Mouse (Mus musculus) limb, embryonic 14.5 days (tissue): ENCODE data around the gene Lin54. TPM values are rescaled to one million over a fixed set of nuclear protein-coding genes. Genes with fewer than 3 reads are reported as not detected.

ENCODE experiments used
- ATAC-seq: fragments of 200-750 bp; cut with Nextera tagmentation; 2 replicates; pipeline ENCODE4 v1.8.0; 2017; ENCODE audit warnings: low read depth, moderate number of reproducible peaks, moderate TSS enrichment; ENCODE audit not compliant: low FRiP score
- DNase-seq: peaks from one replicate; pipeline ENCODE4 v3.0.0-alpha.2; 2015; ENCODE audit warnings: low spot score
- H3K27ac ChIP-seq: fragments of 300-500 bp; sonication (generic); replicated peaks from 2 replicates; pipeline ENCODE4 v1.5.1; 2014; ENCODE audit warnings: low read depth, mild to moderate bottlenecking, low read length, moderate library complexity, mixed read lengths
- H3K27me3 ChIP-seq: fragments of 300-500 bp; sonication (generic); 2 replicates; pipeline ENCODE4 v1.6.1; 2014; ENCODE audit warnings: low read length, mixed read lengths; ENCODE audit not compliant: control insufficient read depth, insufficient read depth
- H3K36me3 ChIP-seq: fragments of 300-500 bp; sonication (generic); 2 replicates; pipeline ENCODE4 v1.6.1; 2014; ENCODE audit warnings: mild to moderate bottlenecking, low read length, moderate library complexity, mixed read lengths; ENCODE audit not compliant: control insufficient read depth, insufficient read depth
- H3K4me1 ChIP-seq: fragments of 300-500 bp; sonication (generic); 2 replicates; pipeline ENCODE4 v1.6.1; 2014; ENCODE audit warnings: antibody characterized with exemption, low read length, mixed read lengths; ENCODE audit not compliant: control insufficient read depth, insufficient read depth
- H3K4me2 ChIP-seq: fragments of 300-500 bp; sonication (generic); replicated peaks from 2 replicates; pipeline ENCODE4 v1.6.1; 2014; ENCODE audit warnings: low read depth, mild to moderate bottlenecking, low read length, moderate library complexity; ENCODE audit not compliant: severe bottlenecking
- H3K4me3 ChIP-seq: fragments of 300-500 bp; sonication (generic); replicated peaks from 2 replicates; pipeline ENCODE4 v1.5.1; 2014; ENCODE audit warnings: low read length
- H3K9ac ChIP-seq: fragments of 300-500 bp; sonication (generic); 2 replicates; pipeline ENCODE4 v1.6.1; 2014; ENCODE audit warnings: mild to moderate bottlenecking, low read depth, low read length, moderate library complexity; ENCODE audit not compliant: severe bottlenecking
- H3K9me3 ChIP-seq: fragments of 300-500 bp; sonication (generic); 2 replicates; pipeline ENCODE4 v1.6.1; 2016; ENCODE audit warnings: low read length; ENCODE audit not compliant: control insufficient read depth
- POLR2A ChIP-seq: fragments of 200-500 bp; IDR thresholded peaks from 2 replicates; pipeline ENCODE4 v1.8.0; 2012; ENCODE audit warnings: inconsistent platforms, mild to moderate bottlenecking, moderate library complexity, borderline replicate concordance; ENCODE audit not compliant: insufficient read depth, insufficient read length; ENCODE audit errors: extremely low read depth
- WGBS: fragments of 180-500 bp; shearing (Covaris S2); extraction: QIAGEN DNeasy Blood & Tissue Kit; methylation state at CpG from one replicate; pipeline ENCODE4 v1.1.7; 2014; 5-methylcytosine and 5-hydroxymethylcytosine counted together
- polyA plus RNA-seq, 2 experiments: library from polyadenylated mRNA; depleted of rRNA in 1 of 2; stranded (reverse) in 1 of 2; unstranded in 1 of 2; fragments of >200 nt; fragmentation: Nextera tagmentation in 1 of 2; extraction: Ambion mirVana in 1 of 2; gene quantifications; 2 replicates each; pipeline versions ENCODE4 v1.2.1 to v1.2.3; 2012 to 2014

Gene Lin54
- polyA plus RNA-seq, 2 experiments, result 10.6 to 13.4 TPM

GRCm38 (mm10) chr5:100489340-100489739 is 11.1 kb downstream of the Lin54 start:
- Histone ChIP-seq H3K9ac (no peak overlapping the region), H3K4me3 (no peak overlapping the region), H3K4me1 (no peaks in the 10 kb centered on the region), H3K4me2 (no peak overlapping the region), H3K36me3 (peaks cover 8% of the 10 kb centered on the region), H3K27me3 (no peaks in the 10 kb centered on the region), H3K27ac (no peak overlapping the region), H3K9me3 (no peaks in the 10 kb centered on the region)
- TF ChIP-seq POLR2A, result no peak
- 90% methylated on average over 2 of the region's 2 CpGs for WGBS
- ATAC-seq, result no peak
- no peak for DNase-seq

DNA sequence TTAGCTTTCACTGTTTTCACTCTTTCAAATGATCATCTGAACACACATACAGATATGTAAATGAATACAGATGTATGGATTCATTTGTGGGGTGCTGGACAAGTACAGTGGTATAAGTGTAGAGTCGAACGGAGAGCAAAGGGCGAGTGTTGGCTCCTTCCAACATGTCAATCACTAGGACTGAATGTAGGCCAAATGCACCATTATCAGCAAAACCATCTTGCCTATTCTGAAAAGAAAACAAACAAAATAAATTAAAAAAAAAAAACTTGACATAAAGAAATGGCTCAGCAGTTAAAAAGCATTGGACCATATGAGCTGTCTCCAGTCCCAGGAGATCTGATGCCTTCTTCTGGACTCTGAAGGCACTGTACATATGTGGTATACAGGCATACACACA is 12.2 kb downstream of the Lin54 start:
- Histone ChIP-seq H3K27ac (no peak overlapping the region), H3K9me3 (no peaks in the 10 kb centered on the region), H3K4me3 (no peak overlapping the region), H3K27me3 (no peaks in the 10 kb centered on the region), H3K9ac (no peak overlapping the region), H3K36me3 (peaks cover 14% of the 10 kb centered on the region), H3K4me2 (no peak overlapping the region), H3K4me1 (no peaks in the 10 kb centered on the region)
- no peak for TF ChIP-seq POLR2A
- ATAC-seq, result no peak
- no peak for DNase-seq
- 94% methylated on average over 3 of the region's 3 CpGs for WGBS

GRCm38 (mm10) chr5:100487120-100487519 is 13.3 kb downstream of the Lin54 start:
- WGBS, result 89% methylated on average over 2 of the region's 2 CpGs
- DNase-seq, result no peak
- Histone ChIP-seq H3K27ac (no peak overlapping the region), H3K4me3 (no peak overlapping the region), H3K27me3 (no peaks in the 10 kb centered on the region), H3K4me2 (no peak overlapping the region), H3K4me1 (no peaks in the 10 kb centered on the region), H3K9me3 (no peaks in the 10 kb centered on the region), H3K9ac (no peak overlapping the region), H3K36me3 (peaks cover 14% of the 10 kb centered on the region)
- ATAC-seq, result no peak
- TF ChIP-seq POLR2A, result no peak

GRCm38 (mm10) chr5:100483569-100483968 is 16.9 kb downstream of the Lin54 start:
- peaks cover 14% of the 10 kb centered on the region for H3K36me3 ChIP-seq
- ATAC-seq, result no peak
- DNase-seq, result no peak
- H3K4me1 ChIP-seq, result no peaks in the 10 kb centered on the region
- no peaks in the 10 kb centered on the region for H3K27me3 ChIP-seq
- no peak overlapping the region for H3K4me2 ChIP-seq
- H3K4me3 ChIP-seq, result no peak overlapping the region
- H3K27ac ChIP-seq, result no peak overlapping the region
- H3K9me3 ChIP-seq, result no peaks in the 10 kb centered on the region
- no peak overlapping the region for H3K9ac ChIP-seq
- no peak for TF ChIP-seq POLR2A

- Histone ChIP-seq H3K27me3 (no peaks in the 10 kb centered on the region), H3K4me1 (no peaks in the 10 kb centered on the region), H3K4me2 (no peak overlapping the region), H3K9me3 (no peaks in the 10 kb centered on the region), H3K36me3 (peaks cover 17% of the 10 kb centered on the region), H3K4me3 (no peak overlapping the region), H3K9ac (no peak overlapping the region), H3K27ac (no peak overlapping the region)
- WGBS, result 91% methylated on average over 9 of the region's 9 CpGs
- DNase-seq, result no peak
- ATAC-seq, result no peak
- TF ChIP-seq POLR2A, result no peak
These were observed 22.8 kb downstream of the Lin54 start for GRCm38 (mm10) chr5:100477604-100478003.

GRCm38 (mm10) chr5:100476328-100476727 is 24.1 kb downstream of the Lin54 start:
- no peak for ATAC-seq
- Histone ChIP-seq H3K27me3 (no peaks in the 10 kb centered on the region), H3K4me3 (no peak overlapping the region), H3K9ac (no peak overlapping the region), H3K4me2 (no peak overlapping the region), H3K27ac (no peak overlapping the region), H3K36me3 (peaks cover 17% of the 10 kb centered on the region), H3K9me3 (no peaks in the 10 kb centered on the region), H3K4me1 (no peaks in the 10 kb centered on the region)
- WGBS, result 84% methylated on average over 3 of the region's 3 CpGs
- TF ChIP-seq POLR2A, result no peak
- no peak for DNase-seq
